Mouse (Mus musculus) liver, embryonic 14.5 days (tissue): ENCODE data around the gene Myl7. TPM values are rescaled to one million over a fixed set of nuclear protein-coding genes. Genes with fewer than 3 reads are reported as not detected.
A peak's percentile ranks its signal among the peaks of the same experiment; 100 is the strongest.
"Not testable (repeated sequence)": the region's sequence is repeated elsewhere in the genome, so short reads cannot be mapped to it uniquely, and the experiment has no call there.

Experiments
- ATAC-seq: fragments of 200-750 bp; cut with Nextera tagmentation; 2 replicates; pipeline ENCODE4 v1.8.0; 2017; ENCODE audit warnings: moderate number of reproducible peaks, mild to moderate bottlenecking, moderate library complexity; ENCODE audit not compliant: insufficient read depth
- DNase-seq, 3 experiments: peaks; one replicate each; pipeline ENCODE4 v3.0.0-alpha.2; 2012 to 2013; ENCODE audit warnings: low read depth in 3 of 3, low spot score in 3 of 3
- H3K27ac ChIP-seq: fragments of 300-500 bp; sonication (generic); 2 replicates; pipeline ENCODE4 v1.5.1; 2014; ENCODE audit warnings: moderate library complexity, mild to moderate bottlenecking, control low read depth, inconsistent platforms
- H3K27me3 ChIP-seq: fragments of 300-500 bp; sonication (generic); 2 replicates; pipeline ENCODE4 v1.6.1; 2014; ENCODE audit warnings: mild to moderate bottlenecking, low read length, moderate library complexity; ENCODE audit not compliant: control insufficient read depth, insufficient read depth
- H3K36me3 ChIP-seq: fragments of 300-500 bp; sonication (generic); replicated peaks from 2 replicates; pipeline ENCODE4 v1.6.1; 2014; ENCODE audit warnings: low read depth; ENCODE audit not compliant: control insufficient read depth, insufficient read depth
- H3K4me1 ChIP-seq, 2 experiments: fragments of 200-500 bp in 1 of 2; fragments of 300-500 bp in 1 of 2; sonication (generic) in 1 of 2; replicated peaks; 2 replicates each; pipeline ENCODE4 v1.6.1; 2012 to 2014; ENCODE audit warnings: antibody characterized with exemption in 1 of 2, inconsistent platforms in 1 of 2, low read length in 1 of 2; ENCODE audit not compliant: control insufficient read depth in 2 of 2, insufficient read depth in 2 of 2
- H3K4me2 ChIP-seq: fragments of 300-500 bp; sonication (generic); 2 replicates; pipeline ENCODE4 v1.6.1; 2014; ENCODE audit warnings: low read depth, mild to moderate bottlenecking, control low read depth, moderate library complexity
- H3K4me3 ChIP-seq, 2 experiments: fragments of 200-500 bp in 1 of 2; fragments of 300-500 bp in 1 of 2; sonication (generic) in 1 of 2; 2 replicates each; pipeline ENCODE4 v1.5.1; 2012 to 2014; ENCODE audit warnings: low read depth in 2 of 2, low read length in 2 of 2, mild to moderate bottlenecking in 2 of 2, control low read depth in 1 of 2, inconsistent platforms in 1 of 2, moderate library complexity in 1 of 2; ENCODE audit not compliant: insufficient read depth in 1 of 2
- H3K9ac ChIP-seq: fragments of 300-500 bp; sonication (generic); replicated peaks from 2 replicates; pipeline ENCODE4 v1.6.1; 2014; ENCODE audit warnings: mild to moderate bottlenecking, control low read depth, moderate library complexity
- H3K9me3 ChIP-seq: fragments of 300-500 bp; sonication (generic); 2 replicates; pipeline ENCODE4 v1.6.1; 2016; ENCODE audit warnings: low read length, mixed read lengths; ENCODE audit not compliant: control insufficient read depth
- CTCF ChIP-seq: IDR thresholded peaks from 2 replicates; pipeline ENCODE4 v1.5.1; 2016; ENCODE audit warnings: antibody characterized with exemption, low read depth, control low read depth
- EP300 ChIP-seq: IDR thresholded peaks from 2 replicates; pipeline ENCODE4 v1.6.1; 2016; ENCODE audit warnings: antibody characterized with exemption, low read depth
- WGBS: fragments of 180-500 bp; shearing (Covaris S2); extraction: QIAGEN DNeasy Blood & Tissue Kit; methylation state at CpG from one replicate; pipeline ENCODE4 v1.1.7; 2014; ENCODE audit not compliant: insufficient replicate concordance; 5-methylcytosine and 5-hydroxymethylcytosine counted together
- polyA plus RNA-seq, 2 experiments: library from polyadenylated mRNA; depleted of rRNA in 1 of 2; stranded (reverse) in 1 of 2; unstranded in 1 of 2; fragments of >200 nt; fragmentation: Nextera tagmentation in 1 of 2; extraction: Ambion mirVana in 1 of 2; gene quantifications; 2 replicates each; pipeline versions ENCODE4 v1.2.1 to v1.2.3; 2012 to 2014

Myl7 gene
- 3.2 and 4.6 TPM in 2 replicates for polyA plus RNA-seq (2012; rRNA removed)
- polyA plus RNA-seq (2014; fragmentation: Nextera tagmentation; extraction: Ambion mirVana) = 6.6 and 7.5 TPM in 2 replicates

- Histone ChIP-seq H3K27me3 (peaks cover 57% of the 10 kb centered on the region), H3K27ac (no peak within 1 kb of the TSS), H3K4me1 (peaks cover 13 to 25% of the 10 kb centered on the region in 2 experiments), H3K4me3 (no peak within 1 kb of the TSS), H3K9ac (no peak within 1 kb of the TSS; the same call in 1 of the 2 replicates), H3K4me2 (peak within 1 kb of the TSS; percentile 36), H3K36me3 (no peaks in the 10 kb centered on the region), H3K9me3 (no peaks in the 10 kb centered on the region)
- TF ChIP-seq EP300 (no peak), CTCF (no peak)
- DNase-seq = no peak
- peak; percentile 68 for ATAC-seq
- 15% methylated on average over 5 of the region's 5 CpGs for WGBS
These were observed at the start of gene Myl7 for GRCm38 (mm10) chr11:5898531-5898930. Gene Myl7 (minus strand): TSS chr11:5898782.

GRCm38 (mm10) chr11:5947796-5948195 lies 49.2 kb upstream of the Myl7 start:
- ATAC-seq = no peak
- Histone ChIP-seq H3K4me2 (no peak overlapping the region), H3K27me3 (no peaks in the 10 kb centered on the region), H3K9me3 (no peaks in the 10 kb centered on the region), H3K36me3 (no peaks in the 10 kb centered on the region), H3K27ac (no peak overlapping the region), H3K4me1 (no peaks in the 10 kb centered on the region), H3K4me3 (no peak overlapping the region), H3K9ac (no peak overlapping the region)
- no peak for DNase-seq
- 38% methylated on average over 4 of the region's 4 CpGs for WGBS
- TF ChIP-seq EP300 (no peak), CTCF (no peak)

GRCm38 (mm10) chr11:5945096-5945495 lies 46.5 kb upstream of the Myl7 start:
- no peak overlapping the region for H3K4me2 ChIP-seq
- no peak overlapping the region for H3K9ac ChIP-seq
- no peaks in the 10 kb centered on the region for H3K27me3 ChIP-seq
- H3K4me3 ChIP-seq = no peak overlapping the region
- WGBS = 32% methylated on average over 2 of the region's 2 CpGs
- DNase-seq = no peak
- ATAC-seq = no peak
- H3K9me3 ChIP-seq = no peaks in the 10 kb centered on the region
- H3K4me1 ChIP-seq = no peaks in the 10 kb centered on the region; a peak in 1 of 4 replicates
- H3K27ac ChIP-seq = no peak overlapping the region
- H3K36me3 ChIP-seq = no peaks in the 10 kb centered on the region
- TF ChIP-seq CTCF (no peak), EP300 (no peak)

- Histone ChIP-seq H3K9ac (no peak overlapping the region), H3K4me1 (no peaks in the 10 kb centered on the region; a peak in 1 of 4 replicates), H3K4me3 (no peak overlapping the region), H3K9me3 (no peaks in the 10 kb centered on the region), H3K27ac (no peak overlapping the region), H3K4me2 (no peak overlapping the region), H3K36me3 (no peaks in the 10 kb centered on the region), H3K27me3 (no peaks in the 10 kb centered on the region)
- no peak for DNase-seq
- ATAC-seq = no peak
- 67% methylated on average over 6 of the region's 6 CpGs for WGBS
- TF ChIP-seq EP300 (no peak), CTCF (no peak)
These were observed 44.4 kb upstream of the Myl7 start for GRCm38 (mm10) chr11:5942966-5943365.

GRCm38 (mm10) chr11:5934531-5934930 lies 35.9 kb upstream of the Myl7 start:
- not testable (repeated sequence) for H3K36me3 ChIP-seq, DNase-seq, H3K9ac ChIP-seq, H3K4me1 ChIP-seq, H3K4me2 ChIP-seq, ATAC-seq, H3K27ac ChIP-seq, H3K27me3 ChIP-seq, H3K4me3 ChIP-seq, H3K9me3 ChIP-seq
- WGBS = 82% methylated on average over 11 of the region's 11 CpGs
